Mouse (Mus musculus) ES-Bruce4 (cell line): ENCODE results near the gene Umodl1.

Source experiments
- CTCF ChIP-seq: IDR thresholded peaks from one replicate; pipeline ENCODE4 v1.8.1; 2011; ENCODE audit warnings: low read depth, low read length
- EP300 ChIP-seq: IDR thresholded peaks from 2 replicates; pipeline ENCODE4 v1.6.1; 2011; ENCODE audit warnings: low read depth, low read length; ENCODE audit not compliant: insufficient read depth
- POLR2A ChIP-seq: IDR thresholded peaks from one replicate; pipeline ENCODE4 v1.8.1; 2011; ENCODE audit warnings: low read length; ENCODE audit not compliant: insufficient read depth

GRCm38 (mm10) chr17:31037331-31037730 lies 82.9 kb downstream of the Umodl1 start:
- TF ChIP-seq CTCF (no peak), EP300 (no peak), POLR2A (no peak)
